Mouse (Mus musculus): ENCODE measurements at regions not wholly inside any gene's neighbourhood (a gene's known extent, or its start where the extent isn't known, plus 50 kb on each side); places are given as distances from the start of the nearest gene placed in this dataset.
"Not testable (repeated sequence)": the region's sequence is repeated elsewhere in the genome, so short reads cannot be mapped to it uniquely, and the experiment has no call there.

DNA sequence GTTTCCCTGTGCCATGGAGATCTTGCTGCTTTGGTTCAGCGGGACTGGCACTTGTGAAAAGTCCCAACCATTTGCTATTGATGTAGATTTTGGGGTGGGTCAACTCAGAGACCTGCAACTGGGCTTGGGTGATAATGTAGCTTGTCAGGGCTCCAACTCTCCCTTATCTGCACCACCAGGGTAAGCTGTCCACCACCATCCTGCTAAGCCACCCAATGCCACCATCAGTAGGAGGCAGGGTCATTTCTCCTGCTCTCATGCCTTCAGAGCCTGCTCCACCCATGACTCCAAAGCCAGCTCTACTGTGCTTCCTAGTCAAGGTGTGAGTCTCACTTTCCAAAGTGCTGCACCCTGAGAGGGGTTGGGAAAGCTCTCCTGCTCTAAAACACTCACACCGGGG, 776.2 kb downstream of the Diaph2 start:
- no peak for DNase-seq

DNA sequence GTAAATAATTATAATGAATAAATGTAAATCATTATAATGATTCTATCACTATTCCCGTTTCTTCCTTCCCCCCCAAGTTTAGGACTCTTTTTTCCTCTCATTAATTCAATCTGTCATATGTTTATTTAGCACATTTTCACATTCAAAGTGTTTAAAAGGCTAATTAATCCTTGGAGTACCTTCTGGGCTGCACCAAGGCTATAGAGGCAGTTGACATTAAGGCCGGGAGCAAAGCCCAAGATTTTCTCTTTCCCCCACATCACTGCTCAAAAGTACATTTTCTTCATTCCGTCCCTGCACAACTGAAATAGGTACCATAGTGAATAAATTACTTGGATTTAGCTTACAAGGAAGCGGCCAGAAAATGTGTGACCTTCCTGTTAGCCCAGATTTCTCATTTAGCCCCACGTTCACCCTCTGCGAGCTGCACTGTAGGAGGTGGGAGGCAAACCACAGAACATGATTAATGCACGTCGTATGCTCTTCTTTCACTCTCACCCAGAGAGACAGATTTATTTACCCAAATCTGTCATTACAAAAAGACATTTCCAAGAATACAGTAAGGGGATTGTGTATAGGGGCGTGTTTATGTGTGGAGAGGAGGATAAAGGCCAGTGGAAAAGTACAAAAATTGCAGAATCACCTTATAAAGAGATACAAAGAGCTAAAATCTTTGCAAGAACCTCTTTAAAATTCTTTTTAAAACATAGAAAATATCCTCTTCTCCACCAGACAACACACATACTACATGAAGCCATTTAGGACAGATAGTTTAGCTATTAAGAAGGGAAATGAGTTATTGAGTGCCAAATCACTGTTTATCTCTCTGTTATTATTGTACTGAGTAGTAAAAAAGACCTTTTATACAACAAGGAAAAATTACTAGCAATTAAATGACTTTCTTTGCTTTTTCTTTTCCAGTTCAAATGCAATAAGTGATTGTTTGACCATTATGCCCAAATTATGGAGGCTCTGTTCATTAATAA, 783.9 kb downstream of the Diaph2 start:
- DNase-seq = no peak

DNA sequence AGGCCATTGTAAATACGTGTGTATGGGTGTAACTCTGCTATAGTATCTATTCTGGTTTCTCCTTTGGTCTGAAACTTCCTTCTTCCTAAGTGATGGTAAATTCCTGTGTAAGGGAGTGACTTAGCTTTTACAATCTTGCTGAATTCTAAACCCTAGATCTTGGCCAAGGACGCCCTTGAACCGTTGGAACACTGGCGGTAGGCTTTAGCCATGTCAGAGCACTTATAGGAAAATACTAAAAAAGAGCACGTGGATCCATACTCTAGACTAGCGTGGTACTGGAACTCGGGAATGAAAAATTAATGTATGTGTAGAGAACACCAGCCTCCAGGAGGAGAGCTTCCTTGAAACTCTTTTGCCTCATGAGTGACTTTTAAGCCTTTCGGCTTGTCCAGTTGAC, 789.2 kb downstream of the Diaph2 start:
- DNase-seq = not testable (repeated sequence)

DNA sequence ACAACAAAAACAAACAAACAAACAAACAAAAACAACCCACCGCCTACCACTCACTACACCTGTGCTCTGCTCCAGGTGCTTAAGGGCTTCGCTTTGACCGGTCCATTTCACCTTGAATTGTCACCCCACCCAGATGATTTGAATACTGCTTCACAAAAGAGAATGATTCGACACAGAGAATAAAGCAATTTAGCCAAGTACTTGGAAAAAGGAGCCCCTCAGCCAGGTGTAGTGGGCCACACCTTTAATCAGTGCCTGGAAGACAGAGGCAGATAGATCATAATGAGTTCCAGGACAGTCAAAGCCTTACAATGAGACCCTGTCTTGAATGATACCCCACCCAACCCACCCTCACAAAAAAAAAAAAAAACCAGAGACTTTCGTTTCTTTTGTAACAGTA, 798.5 kb downstream of the Diaph2 start:
- DNase-seq = no peak

DNA sequence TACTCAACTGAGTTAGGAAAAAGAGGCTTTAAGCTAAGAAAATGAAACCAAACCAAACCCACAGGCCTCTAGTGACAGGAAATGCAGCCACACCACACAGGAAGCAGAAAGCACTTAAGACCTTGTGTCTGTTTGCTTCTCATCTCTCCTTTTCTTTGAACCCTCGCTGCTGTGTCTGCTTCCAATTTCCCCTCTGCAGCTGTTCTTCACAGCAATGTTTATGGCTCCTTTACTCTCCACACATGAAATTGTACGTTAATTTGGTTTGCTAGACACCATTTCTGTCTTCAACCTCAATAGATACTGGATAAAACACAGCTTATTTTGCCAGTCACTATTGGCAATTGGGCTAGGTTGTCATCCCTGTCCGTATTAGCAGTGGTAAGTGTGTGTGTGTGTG, 799.7 kb downstream of the Diaph2 start:
- no peak for DNase-seq

DNA sequence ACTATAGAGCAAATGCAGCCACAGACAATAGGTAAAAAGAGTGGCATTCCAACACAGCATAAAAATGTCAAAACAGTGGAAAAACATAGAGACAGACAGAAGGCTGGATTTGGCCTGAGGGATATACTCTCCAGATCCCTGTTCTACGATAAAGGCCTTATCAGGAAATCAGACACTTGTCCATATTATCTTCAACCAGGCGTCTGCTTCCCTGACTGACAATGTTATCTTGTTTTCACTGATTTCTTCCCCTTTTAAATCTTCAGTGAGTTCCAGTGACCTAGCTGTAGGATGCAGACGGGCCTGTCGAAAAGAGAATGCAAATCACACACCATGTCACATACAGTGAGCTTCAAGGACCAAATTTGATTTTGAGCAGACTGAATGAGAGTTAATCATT, 800.4 kb downstream of the Diaph2 start:
- no peak for DNase-seq

DNA sequence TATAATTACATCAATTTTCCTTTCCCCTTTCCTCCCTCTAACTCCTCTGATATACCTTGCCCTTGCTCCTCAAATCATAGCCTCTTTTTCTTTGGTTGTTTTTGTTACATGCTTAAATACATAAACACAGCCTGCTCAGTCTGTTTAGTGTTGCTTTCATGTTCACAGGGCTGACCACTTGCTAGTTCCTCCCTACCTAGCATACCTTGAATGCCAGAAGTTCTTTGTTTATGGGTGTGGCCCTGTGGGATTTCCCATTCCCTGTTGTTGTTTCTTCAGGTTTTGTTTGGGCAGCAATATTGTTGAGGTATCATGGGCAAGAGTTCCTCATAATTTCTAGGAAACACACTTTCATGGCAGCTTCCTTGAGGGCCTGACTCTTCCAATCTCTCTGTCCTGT, 807.7 kb downstream of the Diaph2 start:
- no peak for DNase-seq

DNA sequence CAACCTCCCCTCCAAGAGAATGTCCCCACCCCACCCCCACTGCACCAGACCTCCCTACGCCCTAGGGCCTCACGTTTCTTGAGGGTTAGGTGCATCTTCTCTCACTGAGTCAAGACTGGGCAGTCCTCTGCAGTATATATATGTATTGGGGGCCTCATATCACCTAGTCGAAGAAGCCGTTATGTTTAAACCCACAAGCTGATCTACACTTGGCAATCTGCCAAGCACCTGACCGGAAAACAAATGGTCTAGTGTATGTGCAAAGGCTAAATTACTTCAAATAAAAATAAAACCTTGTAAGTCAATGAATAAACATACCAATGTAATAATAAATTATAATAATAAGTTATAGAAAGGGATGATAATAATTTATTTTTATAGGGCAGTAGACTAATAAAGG, 828.2 kb downstream of the Diaph2 start:
- DNase-seq = peak; percentile 0 to 1

DNA sequence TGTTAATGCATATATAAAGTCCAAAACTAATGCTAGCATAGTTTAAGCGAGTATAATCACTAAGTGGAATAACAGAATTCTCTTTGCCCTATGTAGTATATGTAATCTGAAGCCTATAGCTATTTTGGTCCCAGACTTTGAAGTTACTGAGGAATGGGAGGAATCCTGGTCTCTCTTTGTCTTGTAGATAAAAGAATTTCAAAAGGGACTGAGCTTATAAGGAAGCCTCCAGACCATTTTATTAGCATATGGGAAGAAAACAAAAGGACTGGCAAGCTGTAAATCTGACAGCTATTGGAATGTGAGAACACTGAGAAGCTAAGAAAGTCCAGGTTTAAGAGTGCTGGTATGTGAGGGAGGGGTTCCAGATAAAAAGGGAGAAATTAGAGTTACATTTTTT, 847.1 kb downstream of the Diaph2 start:
- no peak for DNase-seq

DNA sequence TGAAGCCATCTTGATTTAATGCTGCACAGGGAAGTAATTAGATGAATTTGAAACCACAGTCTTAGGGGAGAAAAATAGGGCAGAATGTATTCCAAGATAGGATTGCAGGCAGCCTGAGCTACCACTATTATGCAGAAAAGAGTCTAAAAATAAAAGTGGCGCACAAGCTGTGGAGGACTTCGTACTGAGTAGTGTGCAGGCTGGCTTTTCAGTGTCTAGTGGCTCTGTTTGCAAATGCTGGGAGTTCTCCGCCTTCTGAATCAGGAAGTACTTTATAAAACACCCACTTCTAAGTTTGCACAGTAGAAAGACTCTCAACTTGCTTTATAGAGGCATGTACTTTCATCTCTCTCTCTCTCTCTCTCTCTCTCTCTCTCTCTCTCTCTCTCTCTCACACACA, 852.4 kb downstream of the Diaph2 start:
- no peak for DNase-seq

DNA sequence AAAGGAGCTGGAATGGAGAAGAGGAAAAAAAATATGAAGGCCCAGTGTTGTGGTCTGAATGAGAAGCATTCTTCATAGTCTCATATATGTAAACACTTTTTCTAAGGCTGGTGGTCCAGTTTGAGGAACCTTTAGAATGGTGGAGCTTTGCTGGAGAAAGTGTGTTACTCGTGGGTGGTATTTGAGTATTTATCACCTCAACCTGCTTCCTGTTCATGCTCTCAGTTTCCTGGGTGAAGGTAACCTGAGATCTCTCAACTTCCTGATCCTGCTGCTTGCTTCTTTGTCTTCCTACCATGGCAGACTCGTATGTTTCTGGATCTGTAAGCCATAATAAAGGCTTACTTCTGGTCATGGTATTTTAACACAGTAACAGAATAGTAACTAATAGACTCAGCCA, 889.0 kb downstream of the Diaph2 start:
- DNase-seq = no peak

DNA sequence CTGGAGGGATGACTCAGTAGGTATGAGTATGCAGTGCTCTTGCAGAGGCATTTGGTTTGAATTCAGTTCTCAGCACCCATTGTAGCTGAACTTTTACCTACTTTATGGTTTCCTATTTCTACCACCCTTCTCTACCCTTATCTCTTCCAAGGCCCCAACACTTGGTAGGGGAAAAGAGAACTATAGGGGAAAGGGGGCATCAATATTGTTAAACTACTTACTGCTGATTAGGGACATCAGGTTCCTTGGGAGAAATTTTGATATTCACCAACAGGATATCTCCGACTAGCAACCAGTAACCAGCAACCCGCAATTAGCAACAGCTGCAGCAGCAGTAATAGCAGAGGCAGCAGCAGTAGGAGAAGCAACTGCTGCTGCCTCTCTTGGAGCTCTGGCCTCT, 906.3 kb downstream of the Diaph2 start:
- no peak for DNase-seq

DNA sequence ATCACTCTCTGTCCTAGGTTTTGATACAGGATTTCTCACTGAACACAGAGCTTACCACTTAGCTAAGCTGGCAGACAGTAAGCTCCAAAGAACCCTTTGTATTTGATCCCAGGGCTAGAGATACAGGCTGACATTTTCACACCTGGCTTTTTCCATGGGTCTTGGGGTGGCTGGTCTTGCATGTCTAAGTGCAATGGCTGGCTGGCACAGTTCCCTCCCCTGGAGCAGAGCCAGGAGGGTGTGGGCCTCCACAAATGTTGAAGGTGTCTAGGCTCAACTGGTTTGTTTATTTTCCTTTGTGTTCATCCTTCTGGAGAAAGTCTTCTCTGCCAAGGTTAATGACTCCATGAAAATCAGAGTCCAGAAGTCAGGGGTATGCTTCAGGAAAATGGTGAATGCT, 934.8 kb downstream of the Diaph2 start:
- DNase-seq = peak; percentile 1 to 17

DNA sequence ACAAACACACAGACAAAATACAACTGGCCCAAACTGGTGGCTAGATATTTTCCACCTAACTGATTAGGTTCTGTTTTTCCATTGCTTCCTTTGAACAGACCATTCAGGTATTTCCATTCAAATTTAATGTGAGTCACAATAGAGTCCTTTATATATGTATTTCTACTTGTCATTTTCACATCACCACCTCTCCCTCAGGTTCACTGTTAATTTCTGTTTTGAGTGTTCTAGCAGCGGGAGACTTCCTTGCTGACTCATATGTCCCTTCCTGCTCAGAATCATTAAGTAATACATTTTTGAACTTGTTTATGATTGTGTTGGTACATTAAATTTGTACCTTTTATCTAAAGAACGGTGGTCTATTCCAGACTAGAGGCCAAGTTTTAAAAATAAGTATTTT, 959.4 kb downstream of the Diaph2 start:
- no peak for DNase-seq

DNA sequence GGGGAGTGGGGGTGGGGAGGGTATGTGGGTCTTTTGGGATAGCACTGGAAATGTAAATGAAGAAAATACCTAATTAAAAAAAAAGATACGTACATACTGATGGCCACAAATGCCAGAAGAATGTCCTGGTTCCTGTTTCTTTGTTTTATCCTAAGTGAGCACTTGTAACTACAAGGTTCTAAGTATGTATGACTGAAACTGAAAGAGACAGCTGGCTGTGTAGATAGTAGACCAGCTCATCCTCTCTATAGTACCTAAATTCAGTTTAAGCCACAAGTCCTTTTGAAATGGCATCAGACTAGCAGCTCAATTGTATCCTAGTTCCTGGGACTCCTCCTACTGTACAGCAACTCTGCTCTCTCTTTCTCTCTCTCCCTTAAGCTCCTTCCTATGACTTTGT, 994.6 kb downstream of the Diaph2 start:
- DNase-seq = not testable (repeated sequence)
